ENCODE assay signal across 8 mouse cellular contexts in genomic region chr1:13500456-13500855, GRCm38 (mm10).
DNase-seq lines count a peak whose midpoint lies in the region; ATAC-seq and TF ChIP-seq lines count a peak whose summit lies in the region.

No protein-coding gene starts in this region.

- no peaks in the 10 kb centered on the region for H3K4me1 ChIP-seq in forebrain, postnatal 0 days (ENCODE audit: insufficient read depth)
- no peaks in the 10 kb centered on the region for H3K4me1 ChIP-seq in forebrain, embryonic 15.5 days
- no peaks in the 10 kb centered on the region for H3K4me1 ChIP-seq in stomach, postnatal 0 days (replicated peaks; ENCODE audit: control insufficient read depth, insufficient read depth)

- no peak for TF ChIP-seq EP300 in stomach, postnatal 0 days (optimal IDR thresholded peaks at IDR 0.05)

- no peak overlapping the region for H3K4me3 ChIP-seq in forebrain, postnatal 0 days (ENCODE audit: low read depth, low read length)
- H3K4me3 ChIP-seq in forebrain, embryonic 15.5 days = no peak overlapping the region
- H3K4me3 ChIP-seq in stomach, postnatal 0 days (ENCODE audit: low read depth, low read length) = no peak overlapping the region

- DNase-seq in forebrain, postnatal 0 days = peak; percentile 31
- peak; percentile 65 for DNase-seq in A20 (ENCODE audit: low read depth, low spot score)
- peak; percentile 79 for DNase-seq in adrenal gland, postnatal 14 days
- peak; percentile 3 for DNase-seq in fibroblast of lung, adult 2 months (ENCODE audit: low read depth)
- peak; percentile 25 to 59 for DNase-seq in layer of hippocampus, adult 18-20 months (ENCODE audit: low spot score in 2 of 2)
- DNase-seq in lung, postnatal 36 days = peak; percentile 73
- peak; percentile 44 for DNase-seq in stomach, postnatal 0 days (ENCODE audit: low spot score)

- 33% methylated on average over 5 of the region's 5 CpGs for WGBS in forebrain, postnatal 0 days
- 28% methylated on average over 5 of the region's 5 CpGs for WGBS in forebrain, embryonic 15.5 days
- WGBS in stomach, postnatal 0 days = 28% methylated on average over 5 of the region's 5 CpGs

- peak; percentile 66 for TF ChIP-seq CTCF in forebrain, postnatal 0 days (IDR thresholded peaks at IDR 0.05; ENCODE audit: low read depth)
- TF ChIP-seq CTCF in stomach, postnatal 0 days (IDR thresholded peaks at IDR 0.05; ENCODE audit: low read depth) = peak; percentile 79

- no peak overlapping the region for H3K27ac ChIP-seq in forebrain, postnatal 0 days (ENCODE audit: low read depth, low read length)
- H3K27ac ChIP-seq in forebrain, embryonic 15.5 days (replicated peaks) = no peak overlapping the region
- no peak overlapping the region for H3K27ac ChIP-seq in stomach, postnatal 0 days (replicated peaks)

- peak; percentile 43; the same call in 1 of the 2 replicates for ATAC-seq in forebrain, postnatal 0 days
- ATAC-seq in forebrain, embryonic 15.5 days (replicated peaks) = no peak
- no peak for ATAC-seq in stomach, postnatal 0 days (ENCODE audit: low FRiP score, low TSS enrichment)

- H3K36me3 ChIP-seq in forebrain, postnatal 0 days (ENCODE audit: insufficient read depth) = no peaks in the 10 kb centered on the region
- no peaks in the 10 kb centered on the region for H3K36me3 ChIP-seq in forebrain, embryonic 15.5 days
- no peaks in the 10 kb centered on the region for H3K36me3 ChIP-seq in stomach, postnatal 0 days (ENCODE audit: control insufficient read depth, insufficient read depth, low read length)

- no peak overlapping the region for H3K9ac ChIP-seq in forebrain, postnatal 0 days
- H3K9ac ChIP-seq in forebrain, embryonic 15.5 days (replicated peaks) = no peak overlapping the region
- no peak overlapping the region for H3K9ac ChIP-seq in stomach, postnatal 0 days (ENCODE audit: low read length)

- H3K27me3 ChIP-seq in forebrain, postnatal 0 days (ENCODE audit: insufficient read depth, low read length) = no peaks in the 10 kb centered on the region
- no peaks in the 10 kb centered on the region for H3K27me3 ChIP-seq in forebrain, embryonic 15.5 days
- no peaks in the 10 kb centered on the region for H3K27me3 ChIP-seq in stomach, postnatal 0 days (ENCODE audit: control insufficient read depth, insufficient read depth, low read length)

- no peak overlapping the region for H3K4me2 ChIP-seq in forebrain, postnatal 0 days (ENCODE audit: low read depth)
- H3K4me2 ChIP-seq in forebrain, embryonic 15.5 days (replicated peaks) = no peak overlapping the region
- no peak overlapping the region for H3K4me2 ChIP-seq in stomach, postnatal 0 days (replicated peaks; ENCODE audit: low read depth)

- H3K9me3 ChIP-seq in forebrain, postnatal 0 days (ENCODE audit: low read length) = no peaks in the 10 kb centered on the region
- H3K9me3 ChIP-seq in forebrain, embryonic 15.5 days = no peaks in the 10 kb centered on the region
- no peaks in the 10 kb centered on the region for H3K9me3 ChIP-seq in stomach, postnatal 0 days (ENCODE audit: control insufficient read depth, low read length)

Comparison
In these comparisons a context has a peak if more than half of its experiments do, and no peak if none do; other contexts are left out.
1. DNase-seq: peak in every context shown above with its lines; median percentile 79 in adrenal gland, postnatal 14 days; 73 in lung, postnatal 36 days; 65 in A20; 44 in stomach, postnatal 0 days; 42 in layer of hippocampus, adult 18-20 months; 31 in forebrain, postnatal 0 days; 3 in fibroblast of lung, adult 2 months.